Mouse (Mus musculus) left cerebral cortex, postnatal 36 days (tissue): Measurements from ENCODE around the gene Svop. TPM values are rescaled to one million over a fixed set of nuclear protein-coding genes. Genes with fewer than 3 reads are reported as not detected.

Experiments used
- DNase-seq, 2 experiments: peaks; one replicate each; pipeline ENCODE4 v3.0.0; 2021 to 2022; ENCODE audit warnings: low spot score in 2 of 2, mixed read lengths in 1 of 2
- intact Hi-C: fragments of 180-260 bp; cut with DNase I; formaldehyde crosslinking; loops from one replicate; pipeline ENCODE4 v1.15.1; 2025
- total RNA-seq, 2 experiments: library from RNA; stranded (reverse); gene quantifications; 2 replicates each; pipeline ENCODE4 v1.2.3; 2021

The Svop gene
- total RNA-seq, 2 experiments from 2014 or later: 179 to 201 TPM

GRCm38 (mm10) chr5:114015121-114015520 lies 76.2 kb downstream of the Svop start:
- DNase-seq: no peak
- intact Hi-C loops: no loop called here

GRCm38 (mm10) chr5:114009049-114009448 lies 82.3 kb downstream of the Svop start:
- no peak for DNase-seq
- intact Hi-C loops: no loop called here

DNA sequence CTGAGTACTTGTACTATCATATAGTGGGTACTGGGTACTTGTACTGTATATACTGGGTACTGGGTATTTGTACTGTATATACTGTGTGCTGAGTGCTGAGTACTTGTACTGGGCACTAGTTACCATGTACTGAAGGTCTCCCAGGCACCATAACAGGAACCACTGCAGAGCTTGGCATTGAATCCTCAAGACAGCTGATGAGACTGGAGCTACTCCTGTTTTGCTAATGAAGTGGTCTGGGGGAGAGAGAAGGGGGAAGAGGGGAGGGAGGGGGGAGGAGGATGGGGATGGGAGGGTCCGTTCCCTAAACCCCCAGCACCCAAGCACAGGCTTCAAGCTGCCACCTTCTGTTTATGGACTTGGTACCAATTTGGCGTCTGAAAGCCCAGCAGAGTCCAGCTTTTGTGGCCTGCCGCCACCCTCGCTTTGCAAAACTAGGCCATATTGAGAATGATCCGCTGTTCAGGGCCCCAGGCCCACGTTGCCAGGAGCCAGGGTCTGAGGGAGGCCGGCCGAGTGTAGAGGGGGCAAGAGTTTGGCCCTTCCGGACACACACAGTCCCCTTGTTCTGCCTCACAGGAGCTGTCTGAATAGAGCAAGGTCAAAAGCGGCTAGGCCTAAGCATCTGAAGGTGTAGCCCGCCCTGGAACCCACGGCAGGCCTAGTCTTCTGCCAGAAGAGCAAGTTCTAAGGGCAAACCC lies 83.5 kb downstream of the Svop start:
- intact Hi-C loops: no loop called here
- no peak for DNase-seq

DNA sequence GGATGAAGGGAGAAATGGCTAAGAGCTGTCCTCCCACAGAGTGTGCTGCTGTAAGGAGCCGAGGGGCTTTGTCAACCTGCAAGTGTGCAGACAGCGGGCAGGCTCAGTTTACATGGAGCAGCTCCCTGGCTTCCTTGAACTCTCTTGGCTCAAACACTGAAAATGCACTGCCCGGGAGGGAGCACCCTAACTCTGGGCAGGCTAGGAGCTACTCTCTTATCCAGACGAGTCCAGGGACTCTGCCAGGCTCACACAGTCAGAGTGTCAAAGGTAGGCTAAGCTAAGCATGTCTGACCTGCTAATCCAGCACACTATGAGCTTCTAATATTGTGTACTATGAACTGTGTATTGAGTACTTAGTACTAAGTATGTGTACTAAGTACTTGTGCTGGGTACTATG lies 84.4 kb downstream of the Svop start:
- intact Hi-C loops: no loop called here
- no peak for DNase-seq

- intact Hi-C loops: no loop called here
- DNase-seq: no peak
These were observed 86.3 kb downstream of the Svop start for GRCm38 (mm10) chr5:114005100-114005499.

- intact Hi-C loops: no loop called here
- DNase-seq: no peak
These were observed 86.8 kb downstream of the Svop start for GRCm38 (mm10) chr5:114004573-114004972.

DNA sequence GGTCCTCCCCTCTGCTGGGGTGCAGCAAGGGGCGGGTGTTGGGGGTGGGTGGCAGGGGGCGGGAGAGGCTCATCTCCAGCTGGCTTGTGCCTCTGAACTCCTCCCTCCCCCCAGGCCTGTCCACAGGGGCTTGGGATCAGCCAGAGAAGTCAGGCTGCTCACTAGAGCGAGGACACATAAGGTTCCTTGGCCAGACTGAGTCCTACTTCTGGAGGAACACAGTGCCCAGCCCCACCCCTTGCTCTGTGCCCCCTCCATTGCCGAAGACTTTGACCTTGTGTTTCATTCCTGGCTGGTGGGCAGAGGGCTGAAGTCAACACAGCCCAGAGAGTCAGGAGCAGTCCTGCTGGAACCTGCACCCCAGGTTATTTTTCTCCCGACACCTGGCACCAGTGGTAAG lies 87.8 kb downstream of the Svop start, which contains the start of gene Dao:
Dao (plus strand) TSS at position 162 of the 400 bp plus-strand sequence.
- no peak for DNase-seq
- intact Hi-C loops: no loop called here

GRCm38 (mm10) chr5:113999382-113999781 lies 92.0 kb downstream of the Svop start:
- intact Hi-C loops: no loop called here
- no peak for DNase-seq

DNA sequence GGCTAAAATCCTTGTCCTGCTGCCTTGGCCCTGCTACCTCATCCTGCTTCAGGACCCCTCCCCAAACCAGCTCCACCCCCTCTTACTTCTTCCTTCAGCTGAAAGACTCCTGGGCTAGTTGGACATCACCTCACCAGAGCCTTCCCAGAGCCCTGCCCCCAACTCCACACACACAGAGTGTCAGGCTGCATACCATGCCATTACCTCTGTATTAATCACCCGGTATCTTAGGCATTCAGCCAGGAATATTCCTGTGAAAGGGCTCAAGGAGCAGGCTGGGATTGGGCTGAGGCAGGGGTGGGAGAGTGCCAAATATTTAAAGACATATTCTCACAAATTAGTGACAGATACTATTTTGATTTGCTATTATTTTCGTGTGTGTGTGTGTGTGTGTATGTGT lies 94.9 kb downstream of the Svop start:
- no peak for DNase-seq
- intact Hi-C loops: no loop called here

DNA sequence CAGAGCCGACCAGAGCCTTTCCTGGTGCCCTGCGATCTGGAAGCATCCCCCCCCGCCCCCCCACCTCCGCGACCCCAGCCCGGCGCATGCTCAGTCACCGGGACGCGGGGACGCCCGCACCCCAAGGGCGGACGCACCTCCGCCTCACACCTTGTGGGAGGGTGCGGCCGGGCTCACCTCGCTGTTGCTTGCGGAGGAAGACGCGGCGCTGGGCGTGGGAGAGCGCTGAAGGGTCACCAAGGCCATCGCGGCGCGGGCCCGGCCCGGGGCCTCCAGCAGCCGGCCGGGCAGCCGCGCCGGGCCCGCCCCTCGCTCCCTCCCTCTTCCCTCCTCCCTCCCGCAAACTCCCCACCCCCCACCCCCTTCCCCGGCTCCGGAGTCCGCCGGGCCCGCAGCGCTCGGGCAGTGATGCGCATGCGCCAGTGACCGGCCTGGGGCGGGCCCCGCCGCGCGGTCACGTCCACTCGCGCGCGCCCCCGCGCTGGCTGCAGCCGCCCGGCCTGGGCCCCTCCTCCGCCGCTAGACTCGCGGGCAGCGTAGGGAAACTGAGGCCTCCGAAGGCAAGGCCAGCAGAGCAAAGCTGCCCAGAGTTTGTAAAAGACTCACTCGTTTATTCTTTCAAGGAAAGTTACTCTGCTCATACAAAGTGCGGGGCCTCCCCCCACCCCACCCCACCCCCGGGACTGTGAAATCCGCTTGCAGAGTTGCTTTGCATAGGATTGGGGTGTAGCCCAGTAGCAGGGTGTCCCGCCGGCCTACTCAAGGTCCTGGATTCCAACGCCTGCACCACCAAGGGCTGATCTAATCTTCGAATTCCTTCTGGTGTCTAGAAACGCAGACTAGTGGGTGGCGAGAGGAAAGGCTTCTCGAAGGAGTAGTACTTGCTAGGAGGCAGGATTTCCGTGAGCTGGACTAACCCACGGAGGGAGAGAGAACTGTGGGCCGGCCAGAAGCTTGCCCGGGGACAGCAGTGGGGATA lies 97.6 kb downstream of the Svop start, which contains the start of gene Ssh1:
Ssh1 (minus strand) TSS at position 408 of the 979 bp plus-strand sequence.
- intact Hi-C loops: loop anchor here (2.0 kb wide), 1 partner anchor 39 kb away; no protein-coding TSS in a partner anchor
- peak; percentile 87 to 93 for DNase-seq

DNA sequence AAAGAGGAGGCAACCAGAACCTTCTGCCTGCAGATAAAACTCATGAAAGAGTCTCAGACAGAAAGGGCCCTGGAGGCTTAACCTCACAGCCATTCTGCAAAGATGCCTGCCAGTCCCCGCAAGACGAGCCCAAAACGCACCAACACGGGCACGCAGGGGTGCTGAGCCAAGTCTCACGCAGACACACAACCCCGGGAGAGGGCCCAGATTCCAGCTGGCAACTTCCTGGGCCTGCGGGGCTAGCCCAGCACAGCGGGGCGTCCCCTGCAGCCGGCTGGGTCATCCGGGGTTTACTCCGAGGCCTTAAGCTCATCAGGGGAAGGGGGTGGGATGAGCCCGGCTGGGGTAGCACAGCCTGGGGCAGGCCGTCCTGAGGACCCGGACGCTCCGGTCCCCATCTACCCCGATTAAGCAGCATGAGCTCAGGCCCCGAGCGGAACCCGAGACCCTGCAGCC lies 98.3 kb downstream of the Svop start:
- intact Hi-C loops: loop anchor here (2.0 kb wide), 1 partner anchor 38 kb away; no protein-coding TSS in a partner anchor

DNA sequence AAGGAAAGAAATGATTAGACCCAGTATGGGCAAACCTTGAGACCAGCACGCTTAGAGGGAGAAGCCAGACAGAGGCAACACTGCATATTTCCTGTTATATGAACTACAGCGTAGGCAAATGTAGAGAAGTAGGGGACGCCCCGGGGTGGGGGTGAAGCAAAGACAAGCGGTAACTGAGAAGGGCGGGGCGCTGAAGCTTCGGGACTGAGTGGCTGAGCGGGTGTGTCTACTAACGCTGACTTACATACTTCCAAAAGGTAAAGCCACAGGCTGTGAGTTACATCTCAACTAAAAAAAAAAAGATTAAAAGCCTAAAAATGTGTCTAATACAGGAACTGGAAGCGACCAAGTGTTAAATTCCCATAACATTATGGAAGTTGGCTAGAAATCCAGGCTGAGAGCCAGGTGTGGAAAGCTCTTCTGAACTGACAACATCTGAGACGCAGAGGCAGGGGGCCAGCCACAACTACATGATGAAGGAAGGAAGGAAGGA lies 99.0 kb downstream of the Svop start:
- DNase-seq: no peak
- intact Hi-C loops: loop anchor here (2.0 kb wide), 1 partner anchor 38 kb away; no protein-coding TSS in a partner anchor

More for the DNA sequence above, 98.3 kb downstream of the Svop start:
- peak; percentile 49 to 61 for DNase-seq

DNA sequence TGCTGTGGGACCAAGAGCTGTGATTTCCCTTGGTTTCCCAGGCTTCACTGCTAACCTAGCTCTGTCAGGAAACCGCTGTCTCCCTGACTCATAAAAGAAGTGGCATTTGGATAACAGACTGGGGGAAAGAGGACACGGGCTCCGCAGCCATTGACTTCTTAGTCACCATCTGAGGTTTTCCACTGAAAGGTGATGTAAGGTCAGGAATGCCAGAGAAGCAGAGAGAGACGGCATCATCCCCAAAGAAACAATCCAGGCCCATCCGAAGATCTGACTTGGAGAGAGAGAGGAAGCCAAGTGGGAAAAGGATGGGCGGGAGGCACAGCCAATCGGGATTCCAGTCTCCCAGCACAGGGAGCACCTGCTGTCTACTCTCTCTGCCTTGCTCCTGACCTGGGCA lies 100.2 kb downstream of the Svop start:
- intact Hi-C loops: no loop called here

GRCm38 (mm10) chr5:113990593-113990992 lies 100.8 kb downstream of the Svop start:
- intact Hi-C loops: no loop called here
- no peak for DNase-seq

More for the DNA sequence above, 100.2 kb downstream of the Svop start:
- no peak for DNase-seq

DNA sequence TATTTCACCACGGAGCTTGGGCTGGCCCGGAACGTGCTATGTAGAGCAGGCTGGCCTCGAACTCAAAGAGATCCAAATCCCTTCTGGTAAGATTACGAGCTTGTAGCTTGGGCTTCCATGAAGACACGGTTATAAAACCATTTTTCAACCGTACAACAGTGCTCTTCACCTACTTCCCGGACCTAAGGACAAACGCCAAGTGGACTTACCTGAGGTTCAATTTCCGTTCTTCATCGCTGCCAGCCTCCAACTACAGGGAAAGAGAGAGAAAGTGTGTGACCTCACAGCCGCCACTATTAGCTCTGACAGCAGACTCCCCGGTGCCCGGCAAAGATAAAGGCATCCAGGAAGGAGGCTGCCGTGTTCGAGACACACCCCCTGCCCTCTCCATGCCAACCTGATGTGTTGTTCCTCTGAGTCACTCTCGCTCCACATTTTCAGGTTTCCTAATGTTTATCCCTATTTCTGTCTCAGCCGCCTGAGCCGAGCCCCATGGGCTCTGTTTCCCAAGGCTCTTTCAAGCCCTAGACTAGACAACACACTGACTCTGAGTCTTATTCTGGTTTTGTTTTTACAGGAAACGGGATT lies 101.8 kb downstream of the Svop start:
- no peak for DNase-seq
- intact Hi-C loops: no loop called here

- no peak for DNase-seq
- intact Hi-C loops: no loop called here
These were observed 105.0 kb downstream of the Svop start for GRCm38 (mm10) chr5:113986182-113986961.

- no peak for DNase-seq
- intact Hi-C loops: no loop called here
These were observed 105.6 kb downstream of the Svop start for GRCm38 (mm10) chr5:113985737-113986136.

GRCm38 (mm10) chr5:113984025-113984740 lies 107.2 kb downstream of the Svop start:
- DNase-seq: no peak
- intact Hi-C loops: no loop called here
